Mouse (Mus musculus) forebrain, postnatal 0 days (tissue): ENCODE measurements at regions not wholly inside any gene's neighbourhood (a gene's known extent, or its start where the extent isn't known, plus 50 kb on each side); places are given as distances from the start of the nearest gene placed in this dataset.

Experiments used
- ATAC-seq: fragments of 200-750 bp; cut with Nextera tagmentation; 2 replicates; pipeline ENCODE4 v1.8.0; 2017; ENCODE audit warnings: mild to moderate bottlenecking, moderate library complexity
- DNase-seq: peaks from one replicate; pipeline ENCODE4 v3.0.0-alpha.2; 2015
- H3K27ac ChIP-seq: fragments of 300-500 bp; sonication (generic); 2 replicates; pipeline ENCODE4 v1.5.1; 2014; ENCODE audit warnings: low read depth, mild to moderate bottlenecking, antibody characterized with exemption, low read length, moderate library complexity, mixed read lengths
- H3K27me3 ChIP-seq: fragments of 300-500 bp; sonication (generic); 2 replicates; pipeline ENCODE4 v1.6.1; 2014; ENCODE audit warnings: mild to moderate bottlenecking, low read length, mixed read lengths; ENCODE audit not compliant: insufficient read depth
- H3K36me3 ChIP-seq: fragments of 300-500 bp; sonication (generic); 2 replicates; pipeline ENCODE4 v1.6.1; 2014; ENCODE audit warnings: mild to moderate bottlenecking, moderate library complexity; ENCODE audit not compliant: insufficient read depth
- H3K4me1 ChIP-seq: fragments of 300-500 bp; sonication (generic); 2 replicates; pipeline ENCODE4 v1.6.1; 2014; ENCODE audit warnings: antibody characterized with exemption; ENCODE audit not compliant: insufficient read depth
- H3K4me2 ChIP-seq: fragments of 300-500 bp; sonication (generic); 2 replicates; pipeline ENCODE4 v1.6.1; 2014; ENCODE audit warnings: low read depth, mild to moderate bottlenecking, moderate library complexity
- H3K4me3 ChIP-seq: fragments of 300-500 bp; sonication (generic); 2 replicates; pipeline ENCODE4 v1.5.1; 2014; ENCODE audit warnings: low read depth, low read length, mixed read lengths
- H3K9ac ChIP-seq: fragments of 300-500 bp; sonication (generic); 2 replicates; pipeline ENCODE4 v1.6.1; 2014; ENCODE audit warnings: mild to moderate bottlenecking
- H3K9me3 ChIP-seq: fragments of 300-500 bp; sonication (generic); 2 replicates; pipeline ENCODE4 v1.6.1; 2016; ENCODE audit warnings: low read length
- CTCF ChIP-seq: sonication (generic); IDR thresholded peaks from 2 replicates; pipeline ENCODE4 v1.5.1; 2016; ENCODE audit warnings: antibody characterized with exemption, control low read depth, low read depth
- WGBS: fragments of 180-500 bp; shearing (Covaris S2); extraction: QIAGEN DNeasy Blood & Tissue Kit; methylation state at CpG from one replicate; pipeline ENCODE4 v1.1.7; 2014; 5-methylcytosine and 5-hydroxymethylcytosine counted together

GRCm38 (mm10) chr15:86811821-86812220, 597.6 kb downstream of the Tbc1d22a start:
- no peak for TF ChIP-seq CTCF
- DNase-seq (no peak), ATAC-seq (no peak)
- no peak overlapping the region for H3K9ac ChIP-seq
- no peak overlapping the region for H3K27ac ChIP-seq
- WGBS = 83% methylated on average over 2 of the region's 2 CpGs
- no peaks in the 10 kb centered on the region for H3K36me3 ChIP-seq
- H3K4me1 ChIP-seq = no peaks in the 10 kb centered on the region; the same call in 1 of the 2 replicates
- no peak overlapping the region for H3K4me2 ChIP-seq
- no peaks in the 10 kb centered on the region for H3K27me3 ChIP-seq
- no peak overlapping the region for H3K4me3 ChIP-seq
- H3K9me3 ChIP-seq = no peaks in the 10 kb centered on the region

- Histone ChIP-seq H3K9ac (no peak overlapping the region), H3K9me3 (no peaks in the 10 kb centered on the region), H3K27ac (no peak overlapping the region), H3K4me3 (no peak overlapping the region), H3K27me3 (no peaks in the 10 kb centered on the region), H3K4me1 (no peaks in the 10 kb centered on the region; the same call in 1 of the 2 replicates), H3K36me3 (no peaks in the 10 kb centered on the region), H3K4me2 (no peak overlapping the region)
- TF ChIP-seq CTCF = no peak
- DNase-seq (peak; percentile 68), ATAC-seq (peak; percentile 89)
- 55% methylated on average over 8 of the region's 8 CpGs for WGBS
These were observed 600.7 kb downstream of the Tbc1d22a start for GRCm38 (mm10) chr15:86814808-86815421.

- Histone ChIP-seq H3K9ac (no peak overlapping the region), H3K4me2 (no peak overlapping the region), H3K27ac (peak overlapping the region; percentile 29), H3K9me3 (no peaks in the 10 kb centered on the region), H3K36me3 (no peaks in the 10 kb centered on the region), H3K4me3 (no peak overlapping the region), H3K4me1 (no peaks in the 10 kb centered on the region), H3K27me3 (no peaks in the 10 kb centered on the region)
- no peak for TF ChIP-seq CTCF
- ATAC-seq (peak; percentile 76), DNase-seq (peak; percentile 60)
- WGBS = 28% methylated on average over 6 of the region's 6 CpGs
These were observed 621.7 kb downstream of the Tbc1d22a start for GRCm38 (mm10) chr15:86835996-86836395.

- no peak overlapping the region for H3K9ac ChIP-seq
- ATAC-seq = no peak
- no peaks in the 10 kb centered on the region for H3K9me3 ChIP-seq
- H3K27ac ChIP-seq = 0 out of 2 replicates have a peak overlapping the region, but pooled peaks have one; percentile 40
- no peaks in the 10 kb centered on the region for H3K4me1 ChIP-seq
- H3K36me3 ChIP-seq = no peaks in the 10 kb centered on the region
- no peak for DNase-seq
- no peak overlapping the region for H3K4me2 ChIP-seq
- no peak overlapping the region for H3K4me3 ChIP-seq
- TF ChIP-seq CTCF = no peak
- no peaks in the 10 kb centered on the region for H3K27me3 ChIP-seq
- WGBS = 8% methylated on average over 11 of the region's 11 CpGs
These were observed 638.1 kb downstream of the Tbc1d22a start for GRCm38 (mm10) chr15:86852161-86852870.

GRCm38 (mm10) chr15:86858356-86858906, 644.2 kb downstream of the Tbc1d22a start:
- Histone ChIP-seq H3K4me3 (no peak overlapping the region), H3K4me1 (no peaks in the 10 kb centered on the region), H3K9me3 (no peaks in the 10 kb centered on the region), H3K27ac (no peak overlapping the region), H3K36me3 (no peaks in the 10 kb centered on the region), H3K9ac (no peak overlapping the region), H3K27me3 (no peaks in the 10 kb centered on the region), H3K4me2 (no peak overlapping the region)
- 10% methylated on average over 3 of the region's 3 CpGs for WGBS
- ATAC-seq (no peak), DNase-seq (no peak)
- TF ChIP-seq CTCF = no peak

GRCm38 (mm10) chr15:86875721-86876309, 661.6 kb downstream of the Tbc1d22a start:
- H3K4me2 ChIP-seq = peak overlapping the region; percentile 14; the same call in 1 of the 2 replicates
- no peak for TF ChIP-seq CTCF
- DNase-seq (no peak), ATAC-seq (no peak)
- no peaks in the 10 kb centered on the region for H3K36me3 ChIP-seq
- no peaks in the 10 kb centered on the region; the same call in 1 of the 2 replicates for H3K27me3 ChIP-seq
- H3K9ac ChIP-seq = no peak overlapping the region
- no peak overlapping the region for H3K4me3 ChIP-seq
- WGBS = 13% methylated on average over 7 of the region's 7 CpGs
- H3K4me1 ChIP-seq = peaks cover 7% of the 10 kb centered on the region; the same call in 1 of the 2 replicates
- H3K9me3 ChIP-seq = no peaks in the 10 kb centered on the region
- no peak overlapping the region for H3K27ac ChIP-seq

- no peak overlapping the region for H3K27ac ChIP-seq
- H3K4me1 ChIP-seq = peaks cover 4% of the 10 kb centered on the region; the same call in 1 of the 2 replicates
- no peak overlapping the region for H3K4me2 ChIP-seq
- DNase-seq (no peak), ATAC-seq (no peak)
- no peak overlapping the region for H3K9ac ChIP-seq
- H3K36me3 ChIP-seq = no peaks in the 10 kb centered on the region
- H3K9me3 ChIP-seq = no peaks in the 10 kb centered on the region
- TF ChIP-seq CTCF = no peak
- H3K27me3 ChIP-seq = no peaks in the 10 kb centered on the region
- WGBS = 70% methylated on average over 6 of the region's 6 CpGs
- no peak overlapping the region for H3K4me3 ChIP-seq
These were observed 647.1 kb upstream of the Fam19a5 start for GRCm38 (mm10) chr15:86896974-86897373.
